Mouse (Mus musculus): ENCODE measurements around the gene Pnkp. TPM values are rescaled to one million over a fixed set of nuclear protein-coding genes. Genes with fewer than 3 reads are reported as not detected.
A peak's percentile ranks its signal among the peaks of the same experiment; 100 is the strongest.
"Not testable (repeated sequence)": the region's sequence is repeated elsewhere in the genome, so short reads cannot be mapped to it uniquely, and the experiment has no call there.

Gene Pnkp
- polyA plus RNA-seq, 1 experiment: 67.3 TPM

GRCm38 (mm10) chr7:44868465-44868864 is 11.5 kb downstream of the Pnkp start:
- Histone ChIP-seq H3K27me3 (ENCODE audit: control insufficient read depth, insufficient read depth, low read length) (no peaks in the 10 kb centered on the region; the same call in 1 of the 2 replicates), H3K36me3 (ENCODE audit: control insufficient read depth, insufficient read depth, low read length) (peaks cover 10% of the 10 kb centered on the region), H3K4me3 (ENCODE audit: extremely low read depth, insufficient read depth, insufficient read length) (peak overlapping the region; percentile 60; the same call in 1 of the 2 replicates), H3K4me1 (ENCODE audit: control insufficient read depth, insufficient read depth, insufficient read length) (peaks cover 13% of the 10 kb centered on the region; the same call in 1 of the 2 replicates), H3K27ac (ENCODE audit: insufficient read depth, low read length) (no peak overlapping the region)
- no peak for TF ChIP-seq POLR2A (IDR thresholded peaks at IDR 0.05; ENCODE audit: low read depth, low read length)
- TF ChIP-seq CTCF (IDR thresholded peaks at IDR 0.05; ENCODE audit: extremely low read depth, insufficient read depth, insufficient read length, insufficient replicate concordance): no peak
- no peak for DNase-seq (ENCODE audit: low read depth in 1 of 2, low spot score in 2 of 2)
- WGBS: 19% methylated on average over 16 of the region's 16 CpGs

DNA sequence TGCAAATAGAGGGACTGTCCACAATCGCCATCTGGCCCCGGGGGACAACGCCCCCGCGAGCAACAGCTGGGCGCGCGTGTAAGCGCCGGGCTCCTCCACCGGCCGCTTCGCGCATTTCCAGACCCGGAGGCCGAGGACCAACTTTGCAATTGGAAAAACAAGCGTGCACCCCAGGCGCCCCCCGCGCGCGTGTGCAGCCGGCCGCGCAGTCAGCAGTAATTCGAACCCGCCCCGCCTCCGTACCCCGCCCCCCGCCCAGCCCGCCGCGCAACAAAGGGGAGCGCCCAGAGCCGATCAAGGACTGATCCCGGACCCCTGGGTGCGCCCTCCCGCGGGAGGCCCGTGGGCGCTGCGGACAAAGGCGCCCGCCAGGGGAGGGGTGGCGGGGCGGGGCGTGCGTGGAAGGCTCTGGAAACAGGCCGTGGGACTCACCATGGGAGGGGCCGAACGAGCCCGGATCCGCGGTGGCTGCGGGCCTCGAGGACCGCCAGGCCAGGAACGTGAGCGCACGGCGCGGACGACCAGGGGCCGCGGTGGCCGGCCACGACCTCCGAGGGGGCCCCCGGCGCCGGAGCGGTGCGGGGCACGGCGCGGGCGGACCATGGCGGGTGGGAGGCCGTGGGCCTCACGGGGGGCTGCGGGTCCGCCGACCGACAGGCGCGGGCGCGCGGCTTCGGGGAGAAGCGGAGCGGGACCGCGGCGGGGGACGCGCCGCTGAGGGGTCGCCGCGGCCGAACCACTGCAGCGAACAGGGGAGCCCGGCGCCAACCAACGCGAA is 12.2 kb downstream of the Pnkp start:
- Histone ChIP-seq H3K27me3 (ENCODE audit: control insufficient read depth, insufficient read depth, low read length) (no peaks in the 10 kb centered on the region; the same call in 1 of the 2 replicates), H3K36me3 (ENCODE audit: control insufficient read depth, insufficient read depth, low read length) (0 out of 2 replicates have a peak, but pooled peaks cover 5% of the 10 kb centered on the region), H3K27ac (ENCODE audit: insufficient read depth, low read length) (peak overlapping the region; percentile 79), H3K4me3 (ENCODE audit: extremely low read depth, insufficient read depth, insufficient read length) (peak overlapping the region; percentile 60), H3K4me1 (ENCODE audit: control insufficient read depth, insufficient read depth, insufficient read length) (peaks cover 13% of the 10 kb centered on the region; the same call in 1 of the 2 replicates)
- DNase-seq (ENCODE audit: low read depth in 1 of 2, low spot score in 2 of 2): no peak
- under 1% methylated on average over 103 of the region's 108 CpGs for WGBS
- TF ChIP-seq CTCF (IDR thresholded peaks at IDR 0.05; ENCODE audit: extremely low read depth, insufficient read depth, insufficient read length, insufficient replicate concordance) (no peak), POLR2A (IDR thresholded peaks at IDR 0.05; ENCODE audit: low read depth, low read length) (no peak)

DNA sequence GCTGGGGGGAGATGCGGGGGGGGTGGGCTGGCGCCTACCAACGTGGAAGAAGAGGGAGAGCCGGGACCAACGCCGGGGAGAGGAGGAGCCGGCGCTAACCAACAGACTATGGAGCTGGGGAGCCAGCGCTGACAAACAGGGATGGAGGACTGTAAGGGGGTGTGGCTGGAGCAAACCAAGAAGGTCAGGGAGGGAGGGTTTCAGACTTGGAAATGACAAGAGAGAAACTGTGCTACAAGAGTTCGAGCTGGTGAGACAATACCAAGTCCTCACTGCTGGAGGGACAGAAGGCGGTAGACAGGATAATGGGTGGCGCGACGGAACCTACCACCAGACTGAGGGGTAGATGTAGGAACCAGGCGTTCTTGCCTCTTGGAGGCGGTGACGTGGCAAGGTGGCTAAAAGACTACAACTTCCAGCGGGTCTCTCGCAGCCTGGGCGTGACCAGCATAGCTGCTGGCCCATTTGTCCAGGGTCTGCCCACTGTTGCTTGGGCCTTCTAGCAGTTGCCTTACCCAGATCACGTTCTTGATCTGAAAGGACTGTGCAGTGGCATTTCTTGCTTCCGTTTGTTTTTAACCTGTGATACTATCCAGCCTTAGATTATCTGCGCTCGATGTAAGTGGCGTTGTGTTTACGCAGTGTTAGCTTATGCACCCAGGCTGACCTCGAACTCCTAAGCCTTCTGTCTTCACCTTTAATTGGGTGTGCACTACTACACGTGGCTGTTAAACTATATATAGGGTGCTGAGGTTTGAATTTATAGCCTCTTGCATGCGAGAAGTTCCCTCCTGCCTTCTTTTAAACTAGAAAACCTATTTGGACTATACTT is 13.0 kb downstream of the Pnkp start, which contains the start of gene Ptov1:
Gene Ptov1, minus strand, starts transcription at position 92 of the 832 bp plus-strand sequence.
- 8% methylated on average over 29 of the region's 29 CpGs for WGBS

GRCm38 (mm10) chr7:44870614-44871013 is 13.7 kb downstream of the Pnkp start:
- no peak overlapping the region for H3K27ac ChIP-seq (ENCODE audit: insufficient read depth, low read length)
- WGBS: 88% methylated on average over 6 of the region's 6 CpGs
- no peaks in the 10 kb centered on the region; the same call in 1 of the 2 replicates for H3K27me3 ChIP-seq (ENCODE audit: control insufficient read depth, insufficient read depth, low read length)
- H3K4me1 ChIP-seq (ENCODE audit: control insufficient read depth, insufficient read depth, insufficient read length): peaks cover 13% of the 10 kb centered on the region; the same call in 1 of the 2 replicates
- DNase-seq (ENCODE audit: low read depth in 1 of 2, low spot score in 2 of 2): no peak
- no peak overlapping the region for H3K4me3 ChIP-seq (ENCODE audit: extremely low read depth, insufficient read depth, insufficient read length)
- TF ChIP-seq POLR2A (IDR thresholded peaks at IDR 0.05; ENCODE audit: low read depth, low read length) (no peak), CTCF (IDR thresholded peaks at IDR 0.05; ENCODE audit: extremely low read depth, insufficient read depth, insufficient read length, insufficient replicate concordance) (no peak)
- H3K36me3 ChIP-seq (ENCODE audit: control insufficient read depth, insufficient read depth, low read length): no peaks in the 10 kb centered on the region

More for the DNA sequence above, 13.0 kb downstream of the Pnkp start, which contains the start of gene Ptov1:
- Histone ChIP-seq H3K36me3 (ENCODE audit: control insufficient read depth, insufficient read depth, low read length) (no peaks in the 10 kb centered on the region), H3K27ac (ENCODE audit: insufficient read depth, low read length) (peak within 1 kb of the TSS; percentile 79), H3K4me1 (ENCODE audit: control insufficient read depth, insufficient read depth, insufficient read length) (peaks cover 13% of the 10 kb centered on the region; the same call in 1 of the 2 replicates), H3K4me3 (ENCODE audit: extremely low read depth, insufficient read depth, insufficient read length) (peak within 1 kb of the TSS; percentile 60), H3K27me3 (ENCODE audit: control insufficient read depth, insufficient read depth, low read length) (no peaks in the 10 kb centered on the region; the same call in 1 of the 2 replicates)
- no peak for TF ChIP-seq CTCF (IDR thresholded peaks at IDR 0.05; ENCODE audit: extremely low read depth, insufficient read depth, insufficient read length, insufficient replicate concordance)
- TF ChIP-seq POLR2A (IDR thresholded peaks at IDR 0.05; ENCODE audit: low read depth, low read length): no peak
- peak; percentile 59 to 62 for DNase-seq (ENCODE audit: low read depth in 1 of 2, low spot score in 2 of 2)

- Histone ChIP-seq H3K36me3 (ENCODE audit: control insufficient read depth, insufficient read depth, low read length) (no peaks in the 10 kb centered on the region), H3K27ac (ENCODE audit: insufficient read depth, low read length) (no peak overlapping the region), H3K27me3 (ENCODE audit: control insufficient read depth, insufficient read depth, low read length) (no peaks in the 10 kb centered on the region; the same call in 1 of the 2 replicates), H3K4me3 (ENCODE audit: extremely low read depth, insufficient read depth, insufficient read length) (no peak overlapping the region), H3K4me1 (ENCODE audit: control insufficient read depth, insufficient read depth, insufficient read length) (peaks cover 13% of the 10 kb centered on the region; the same call in 1 of the 2 replicates)
- no peak for DNase-seq (ENCODE audit: low read depth in 1 of 2, low spot score in 2 of 2)
- TF ChIP-seq CTCF (IDR thresholded peaks at IDR 0.05; ENCODE audit: extremely low read depth, insufficient read depth, insufficient read length, insufficient replicate concordance): no peak
- TF ChIP-seq POLR2A (IDR thresholded peaks at IDR 0.05; ENCODE audit: low read depth, low read length): no peak
- WGBS: 70% methylated on average over 1 of the region's 1 CpGs
Observed at GRCm38 (mm10) chr7:44871181-44871580, 14.2 kb downstream of the Pnkp start.

- not testable (repeated sequence) for DNase-seq (ENCODE audit: low read depth in 1 of 2, low spot score in 2 of 2); H3K27ac ChIP-seq (ENCODE audit: insufficient read depth, low read length); H3K36me3 ChIP-seq (ENCODE audit: control insufficient read depth, insufficient read depth, low read length); H3K27me3 ChIP-seq (ENCODE audit: control insufficient read depth, insufficient read depth, low read length); H3K4me1 ChIP-seq (ENCODE audit: control insufficient read depth, insufficient read depth, insufficient read length); H3K4me3 ChIP-seq (ENCODE audit: extremely low read depth, insufficient read depth, insufficient read length)
- WGBS: 91% methylated on average over 2 of the region's 2 CpGs
Observed at GRCm38 (mm10) chr7:44871774-44872173, 14.8 kb downstream of the Pnkp start.

All from spleen, adult 2 months (tissue).